Mouse (Mus musculus): ENCODE results near the gene Sytl5.

GRCm38 (mm10) chrX:10007675-10008270 lies 122.4 kb downstream of the Sytl5 start:
- TF ChIP-seq POLR2A (IDR thresholded peaks at IDR 0.05; ENCODE audit: control insufficient read depth in 1 of 2, insufficient read depth in 1 of 2, low read depth in 1 of 2, low read length in 2 of 2, poor library complexity in 1 of 2) (no peak), CHD2 (IDR thresholded peaks at IDR 0.05; ENCODE audit: low read length) (no peak), BHLHE40 (IDR thresholded peaks at IDR 0.05; ENCODE audit: borderline replicate concordance, low read depth, low read length) (no peak), CTCF (IDR thresholded peaks at IDR 0.05 in 2 of 3, conservative IDR thresholded peaks at IDR 0.05 in 1 of 3; ENCODE audit: control insufficient read depth in 1 of 3, insufficient read depth in 1 of 3, low read depth in 2 of 3, low read length in 3 of 3, poor library complexity in 1 of 3, severe bottlenecking in 1 of 3) (no peak), ZKSCAN1 (IDR thresholded peaks at IDR 0.05; ENCODE audit: low read depth, low read length) (no peak), ZMIZ1 (IDR thresholded peaks at IDR 0.05; ENCODE audit: low read depth, low read length) (no peak), POLR2AphosphoS2 (IDR thresholded peaks at IDR 0.05; ENCODE audit: low read length) (no peak), HCFC1 (IDR thresholded peaks at IDR 0.05; ENCODE audit: low read depth, low read length) (no peak), USF1 (IDR thresholded peaks at IDR 0.05; ENCODE audit: low read depth, low read length) (no peak), ZNF384 (IDR thresholded peaks at IDR 0.05; ENCODE audit: low read depth, low read length) (no peak), TAL1 (IDR thresholded peaks at IDR 0.05; ENCODE audit: low read length) (no peak), ELF1 (IDR thresholded peaks at IDR 0.05; ENCODE audit: low read depth, low read length) (no peak)
